Mouse (Mus musculus) hindbrain, embryonic 14.5 days (tissue): Measurements from ENCODE around the gene Nos3. TPM values are rescaled to one million over a fixed set of nuclear protein-coding genes. Genes with fewer than 3 reads are reported as not detected.

ENCODE experiments used
- ATAC-seq: fragments of 200-750 bp; cut with Nextera tagmentation; 2 replicates; pipeline ENCODE4 v1.8.0; 2017; ENCODE audit warnings: moderate number of reproducible peaks, mild to moderate bottlenecking, moderate TSS enrichment, moderate library complexity; ENCODE audit not compliant: low FRiP score
- DNase-seq: peaks from one replicate; pipeline ENCODE4 v3.0.0-alpha.2; 2015; ENCODE audit warnings: low spot score
- H3K27ac ChIP-seq: fragments of 300-500 bp; sonication (generic); 2 replicates; pipeline ENCODE4 v1.5.1; 2014; ENCODE audit warnings: mild to moderate bottlenecking, moderate library complexity
- H3K27me3 ChIP-seq: fragments of 300-500 bp; sonication (generic); 2 replicates; pipeline ENCODE4 v1.6.1; 2014; ENCODE audit warnings: mild to moderate bottlenecking, low read length, mixed read lengths; ENCODE audit not compliant: control insufficient read depth, insufficient read depth
- H3K36me3 ChIP-seq: fragments of 300-500 bp; sonication (generic); replicated peaks from 2 replicates; pipeline ENCODE4 v1.6.1; 2014; ENCODE audit not compliant: control insufficient read depth, insufficient read depth
- H3K4me1 ChIP-seq: fragments of 300-500 bp; sonication (generic); replicated peaks from 2 replicates; pipeline ENCODE4 v1.6.1; 2014; ENCODE audit warnings: antibody characterized with exemption, low read length, mixed read lengths; ENCODE audit not compliant: control insufficient read depth, insufficient read depth
- H3K4me2 ChIP-seq: fragments of 300-500 bp; sonication (generic); replicated peaks from 2 replicates; pipeline ENCODE4 v1.6.1; 2014; ENCODE audit warnings: mild to moderate bottlenecking, moderate library complexity
- H3K4me3 ChIP-seq: fragments of 300-500 bp; sonication (generic); replicated peaks from 2 replicates; pipeline ENCODE4 v1.5.1; 2014; ENCODE audit warnings: mild to moderate bottlenecking, low read length
- H3K9ac ChIP-seq: fragments of 300-500 bp; sonication (generic); 2 replicates; pipeline ENCODE4 v1.6.1; 2014
- H3K9me3 ChIP-seq: fragments of 300-500 bp; sonication (generic); 2 replicates; pipeline ENCODE4 v1.6.1; 2016; ENCODE audit warnings: low read length; ENCODE audit not compliant: control insufficient read depth
- WGBS: fragments of 180-500 bp; shearing (Covaris S2); extraction: QIAGEN DNeasy Blood & Tissue Kit; methylation state at CpG from one replicate; pipeline ENCODE4 v1.1.7; 2014; 5-methylcytosine and 5-hydroxymethylcytosine counted together
- polyA plus RNA-seq: library from polyadenylated mRNA; unstranded; fragments of >200 nt; fragmentation: Nextera tagmentation; extraction: Ambion mirVana; gene quantifications from 2 replicates; pipeline ENCODE4 v1.2.1, GENCODE M21; 2014

The Nos3 gene
- polyA plus RNA-seq, 1 experiment from 2014 or later, result 10.6 TPM

DNA sequence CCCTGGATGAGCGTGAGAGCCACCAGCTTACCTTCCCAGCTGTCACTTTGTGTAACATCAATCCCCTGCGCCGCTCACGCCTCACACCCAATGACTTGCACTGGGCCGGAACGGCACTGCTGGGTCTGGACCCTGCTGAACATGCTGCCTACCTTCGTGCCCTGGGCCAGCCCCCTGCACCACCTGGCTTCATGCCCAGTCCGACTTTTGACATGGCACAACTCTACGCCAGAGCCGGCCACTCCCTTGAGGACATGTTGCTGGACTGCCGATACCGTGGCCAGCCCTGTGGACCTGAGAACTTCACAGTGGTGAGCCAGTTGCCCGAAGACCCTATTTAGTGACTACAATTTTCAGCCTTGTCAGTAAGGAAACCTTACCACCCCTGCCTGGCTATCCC is 49.3 kb downstream of the Nos3 start:
- WGBS, result 85% methylated on average over 13 of the region's 13 CpGs
- no peak for DNase-seq

DNA sequence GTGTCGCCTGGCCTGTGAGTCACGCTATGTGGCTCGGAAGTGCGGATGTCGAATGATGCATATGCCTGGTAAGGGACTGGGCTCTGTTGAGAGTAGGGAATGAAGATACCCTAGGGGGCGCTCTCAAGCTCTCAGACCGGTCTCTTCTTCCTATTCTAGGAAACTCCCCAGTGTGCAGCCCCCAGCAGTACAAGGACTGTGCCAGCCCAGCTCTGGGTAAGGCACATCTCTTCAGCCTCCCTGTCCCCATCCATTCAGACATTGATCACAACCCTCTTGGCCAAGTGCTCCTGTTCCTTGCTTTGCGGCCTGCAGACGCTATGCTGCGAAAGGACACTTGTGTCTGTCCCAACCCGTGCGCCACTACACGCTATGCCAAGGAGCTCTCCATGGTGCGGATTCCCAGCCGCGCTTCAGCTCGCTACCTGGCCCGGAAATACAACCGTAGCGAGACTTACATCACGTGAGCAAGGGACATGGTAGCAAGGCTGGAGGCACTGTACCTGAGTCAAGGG is 51.7 kb downstream of the Nos3 start:
- Histone ChIP-seq H3K9ac (no peak overlapping the region; the same call in 1 of the 2 replicates), H3K9me3 (no peaks in the 10 kb centered on the region), H3K4me1 (peaks cover 11% of the 10 kb centered on the region; the same call in 1 of the 2 replicates), H3K4me3 (no peak overlapping the region), H3K27ac (no peak overlapping the region), H3K36me3 (peaks cover 28% of the 10 kb centered on the region), H3K27me3 (no peaks in the 10 kb centered on the region), H3K4me2 (peak overlapping the region; percentile 27)
- ATAC-seq (peak; percentile 72; the same call in 1 of the 2 replicates), DNase-seq (peak; percentile 66)
- 4% methylated on average over 21 of the region's 21 CpGs for WGBS

More for the DNA sequence above, 49.3 kb downstream of the Nos3 start:
- Histone ChIP-seq H3K36me3 (peaks cover 9% of the 10 kb centered on the region; the same call in 1 of the 2 replicates), H3K4me3 (no peak overlapping the region), H3K27me3 (no peaks in the 10 kb centered on the region), H3K9ac (no peak overlapping the region), H3K27ac (no peak overlapping the region), H3K9me3 (no peaks in the 10 kb centered on the region), H3K4me1 (peaks cover 11% of the 10 kb centered on the region; the same call in 1 of the 2 replicates), H3K4me2 (no peak overlapping the region)
- ATAC-seq, result no peak

DNA sequence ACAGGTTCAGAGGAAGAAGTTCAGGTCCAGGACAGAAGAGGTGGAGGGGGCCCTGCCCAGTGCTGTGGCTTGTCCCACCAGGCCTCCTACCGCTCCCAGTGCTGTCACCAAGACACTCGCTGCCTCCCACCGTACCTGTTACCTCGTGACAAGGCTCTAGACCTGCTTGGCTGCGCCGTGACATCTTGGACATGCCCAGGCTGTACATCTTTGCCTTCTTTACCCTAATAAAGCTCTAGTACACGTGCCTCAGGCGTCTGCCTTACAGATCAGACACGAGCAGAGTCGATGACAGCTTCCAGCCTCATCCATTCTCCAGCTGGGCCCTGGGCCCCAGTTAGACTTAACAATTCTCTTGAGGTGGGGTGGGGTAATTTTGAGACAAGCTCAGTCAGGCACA is 53.0 kb downstream of the Nos3 start:
- 89% methylated on average over 10 of the region's 10 CpGs for WGBS
- no peak overlapping the region for H3K4me3 ChIP-seq
- H3K9ac ChIP-seq, result no peak overlapping the region
- H3K27me3 ChIP-seq, result no peaks in the 10 kb centered on the region
- no peaks in the 10 kb centered on the region for H3K9me3 ChIP-seq
- no peak overlapping the region for H3K4me2 ChIP-seq
- peaks cover 28% of the 10 kb centered on the region for H3K36me3 ChIP-seq
- H3K27ac ChIP-seq, result no peak overlapping the region
- ATAC-seq, result no peak
- DNase-seq, result no peak
- peaks cover 20% of the 10 kb centered on the region for H3K4me1 ChIP-seq

DNA sequence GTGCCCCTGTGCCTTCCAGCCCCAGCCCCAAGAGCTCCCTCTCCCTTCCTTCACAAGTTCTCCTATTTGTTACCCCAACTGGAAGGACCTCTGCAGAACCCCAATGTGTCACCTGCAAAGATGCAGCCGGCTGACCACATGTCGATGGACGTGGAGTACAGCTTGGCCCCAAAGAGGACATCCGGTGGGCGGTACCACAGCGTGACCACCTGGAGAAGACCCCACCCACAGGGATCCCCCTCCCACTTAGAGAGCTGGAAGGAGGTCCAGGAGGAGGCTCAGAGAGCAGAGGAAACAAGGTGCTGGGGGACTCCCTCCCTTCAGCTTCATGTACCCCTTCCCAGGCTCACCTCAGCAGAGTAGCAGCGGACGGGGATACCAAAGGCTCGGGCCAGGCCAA is 55.8 kb downstream of the Nos3 start:
- ATAC-seq, result no peak

DNA sequence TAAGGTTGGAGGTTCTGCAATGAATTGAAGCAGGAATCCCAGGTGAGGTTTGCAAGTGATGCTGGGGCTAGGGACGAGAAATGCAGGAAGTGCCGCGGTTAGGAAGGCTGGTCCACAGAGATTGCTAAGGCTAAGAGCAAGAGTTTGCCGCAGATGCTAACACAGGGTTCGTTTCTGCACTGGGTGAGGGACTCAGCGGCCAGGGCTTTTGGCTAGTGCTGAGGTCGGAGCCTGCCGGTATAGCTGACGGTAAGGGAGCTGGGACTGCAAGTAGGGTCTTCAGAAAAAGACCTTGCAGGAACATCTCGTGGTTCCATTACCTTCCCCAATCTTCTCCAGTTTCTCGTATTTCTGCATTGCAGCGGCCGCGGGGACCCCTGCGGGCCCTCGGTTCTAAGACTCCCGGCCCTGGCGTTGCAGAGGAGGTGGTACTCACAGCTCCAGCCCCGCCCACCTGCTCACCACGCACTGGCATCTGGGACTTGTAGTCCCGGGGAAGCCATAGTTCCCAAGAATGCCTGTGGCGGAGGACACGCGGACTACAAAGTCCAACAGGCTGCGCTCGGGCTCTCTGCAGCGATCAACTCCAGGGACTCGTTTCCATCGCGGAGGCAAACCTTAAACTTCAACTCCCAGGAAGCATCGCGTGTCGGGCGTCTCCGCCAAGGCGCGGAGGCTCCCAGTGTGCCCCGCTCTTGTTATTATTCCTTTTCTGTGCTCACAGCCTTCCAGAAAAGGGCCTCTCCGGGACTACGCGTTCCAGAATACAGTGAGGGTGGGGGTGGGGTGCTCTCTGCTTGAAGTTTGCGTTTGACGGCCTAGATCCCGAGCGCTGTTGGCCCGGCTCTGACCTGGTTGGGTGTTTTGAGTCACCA is 58.8 kb downstream of the Nos3 start, which contains the start of the genes Cdk5 and Slc4a2:
Gene Cdk5 (minus strand): TSS at position 402 of the 875 bp plus-strand sequence.
Gene Slc4a2 (plus strand): TSS at position 709 of the 875 bp plus-strand sequence.
- peak within 1 kb of the TSS; percentile 49 for H3K4me3 ChIP-seq
- no peaks in the 10 kb centered on the region for H3K9me3 ChIP-seq
- peak within 1 kb of the TSS; percentile 88 for H3K9ac ChIP-seq
- peak; percentile 98 for DNase-seq
- no peaks in the 10 kb centered on the region; the same call in 1 of the 2 replicates for H3K27me3 ChIP-seq
- H3K4me2 ChIP-seq, result peak within 1 kb of the TSS; percentile 77
- peaks cover 43% of the 10 kb centered on the region for H3K4me1 ChIP-seq
- peak within 1 kb of the TSS; percentile 87 for H3K27ac ChIP-seq
- peaks cover 24% of the 10 kb centered on the region for H3K36me3 ChIP-seq
- peak; percentile 94 for ATAC-seq
- WGBS, result under 1% methylated on average over 46 of the region's 46 CpGs

More for the DNA sequence above, 55.8 kb downstream of the Nos3 start:
- Histone ChIP-seq H3K4me2 (no peak overlapping the region), H3K9ac (no peak overlapping the region), H3K9me3 (no peaks in the 10 kb centered on the region), H3K36me3 (peaks cover 28% of the 10 kb centered on the region), H3K27ac (no peak overlapping the region), H3K4me1 (peaks cover 31% of the 10 kb centered on the region), H3K27me3 (no peaks in the 10 kb centered on the region), H3K4me3 (no peak overlapping the region)
- no peak for DNase-seq
- 89% methylated on average over 8 of the region's 9 CpGs for WGBS

DNA sequence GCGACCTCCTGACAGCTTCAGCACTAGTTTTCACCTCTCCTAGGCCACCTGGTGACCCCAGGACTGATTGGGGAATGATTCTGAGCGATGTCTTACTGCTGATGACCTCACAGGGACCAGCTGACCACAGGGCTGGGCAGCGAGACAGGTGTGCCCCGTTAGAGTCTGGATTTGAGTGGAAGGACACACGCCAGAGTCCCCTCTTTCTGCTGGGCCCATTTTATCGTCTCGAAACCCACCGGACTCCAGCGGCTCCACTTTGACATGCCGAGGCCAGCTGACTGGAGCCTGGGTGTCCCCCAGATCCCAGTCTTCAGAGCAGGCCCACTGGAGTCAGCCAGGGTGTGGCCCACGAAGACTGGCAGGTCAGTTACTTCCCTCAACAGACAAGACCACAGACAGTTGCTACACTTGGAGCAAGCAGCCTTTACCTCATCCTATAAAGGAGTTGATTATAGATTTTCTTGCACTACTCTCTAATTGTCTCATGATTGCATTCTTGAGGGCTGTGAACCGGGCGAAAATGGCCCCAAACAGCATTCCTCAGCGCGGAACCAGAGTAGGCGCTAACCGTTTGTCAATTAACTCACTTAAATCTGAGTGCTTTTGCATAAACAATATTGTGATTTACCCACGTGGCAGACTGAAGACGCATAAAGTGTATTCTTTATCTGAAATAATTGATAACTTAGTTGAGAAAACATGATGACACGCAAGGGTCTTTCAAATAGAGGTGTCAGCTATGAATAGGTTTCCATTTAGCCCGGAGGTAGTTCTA is 59.6 kb downstream of the Nos3 start:
- ATAC-seq (no peak), DNase-seq (no peak)
- H3K4me2 ChIP-seq, result peak overlapping the region; percentile 77
- H3K36me3 ChIP-seq, result peaks cover 17% of the 10 kb centered on the region
- no peaks in the 10 kb centered on the region for H3K9me3 ChIP-seq
- H3K27me3 ChIP-seq, result no peaks in the 10 kb centered on the region; the same call in 1 of the 2 replicates
- H3K4me1 ChIP-seq, result peaks cover 44% of the 10 kb centered on the region
- H3K4me3 ChIP-seq, result peak overlapping the region; percentile 49
- H3K9ac ChIP-seq, result peak overlapping the region; percentile 70
- 16% methylated on average over 21 of the region's 21 CpGs for WGBS
- H3K27ac ChIP-seq, result peak overlapping the region; percentile 87

DNA sequence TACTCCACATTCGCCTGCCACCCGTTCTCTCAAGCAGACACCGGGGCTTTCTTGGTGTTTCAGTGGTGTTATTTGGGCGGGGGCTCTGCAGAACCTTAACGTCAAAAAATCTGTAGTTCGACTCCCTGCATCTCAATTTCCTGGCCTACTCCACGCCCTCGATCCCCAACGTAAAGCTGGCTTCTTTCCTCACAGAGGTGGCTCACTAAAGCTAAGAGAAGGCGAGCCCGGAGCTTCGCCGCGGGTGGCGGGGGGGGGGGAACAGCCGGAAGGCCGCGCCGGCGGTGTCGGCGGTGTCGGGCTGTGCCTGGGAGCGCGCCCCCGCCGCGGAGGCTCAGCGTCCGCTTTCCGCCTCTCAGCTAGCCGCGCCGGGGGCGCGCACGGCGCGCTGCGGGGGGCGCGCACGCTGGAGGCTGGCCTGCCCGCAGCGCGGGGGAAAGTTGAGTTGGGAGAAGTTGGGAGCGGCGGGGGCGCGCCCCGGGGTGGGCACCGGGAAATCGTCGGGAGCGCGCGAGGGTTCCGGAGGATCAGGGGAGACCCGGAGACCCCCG is 60.3 kb downstream of the Nos3 start:
- peak; percentile 84 for DNase-seq
- Histone ChIP-seq H3K4me1 (peaks cover 44% of the 10 kb centered on the region), H3K27me3 (no peaks in the 10 kb centered on the region; the same call in 1 of the 2 replicates), H3K36me3 (peaks cover 11% of the 10 kb centered on the region), H3K4me3 (peak overlapping the region; percentile 49), H3K9ac (peak overlapping the region; percentile 70), H3K4me2 (peak overlapping the region; percentile 77), H3K27ac (peak overlapping the region; percentile 87), H3K9me3 (no peaks in the 10 kb centered on the region)
- ATAC-seq, result no peak
- under 1% methylated on average over 58 of the region's 60 CpGs for WGBS

DNA sequence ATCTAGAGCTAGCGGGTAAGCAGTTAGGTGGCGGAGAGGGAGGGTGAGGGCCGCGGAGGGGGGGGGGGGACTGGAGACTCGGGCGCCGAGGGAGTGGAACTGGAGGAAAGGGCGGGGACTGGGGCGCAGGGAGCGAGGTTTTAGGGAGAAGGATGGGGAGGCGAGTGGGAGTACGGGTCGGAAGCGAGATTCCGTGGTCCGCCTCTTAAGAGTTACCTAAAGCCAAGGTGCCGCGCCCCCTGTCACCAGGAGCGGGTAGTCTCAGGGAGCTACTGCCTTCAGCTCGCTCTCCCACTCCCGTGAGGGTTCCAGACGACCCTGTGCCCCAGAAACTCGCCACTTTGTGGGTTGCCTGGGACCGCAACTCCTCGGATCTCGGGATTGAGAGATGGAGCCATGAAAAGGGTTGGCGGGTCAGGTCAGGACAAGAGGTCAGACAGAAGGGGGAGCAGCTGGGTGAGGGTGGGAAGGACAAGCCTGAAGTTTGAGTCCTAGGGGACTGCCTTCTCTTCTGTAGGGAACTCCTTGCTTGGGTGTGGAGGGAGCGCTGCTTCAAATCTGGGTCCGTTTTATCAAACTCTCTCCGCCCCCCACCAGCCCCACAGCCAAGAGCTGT is 60.9 kb downstream of the Nos3 start:
- Histone ChIP-seq H3K9ac (peak overlapping the region; percentile 70), H3K9me3 (no peaks in the 10 kb centered on the region), H3K27ac (peak overlapping the region; percentile 3; the same call in 1 of the 2 replicates), H3K4me3 (peak overlapping the region; percentile 49), H3K36me3 (peaks cover 9% of the 10 kb centered on the region; the same call in 1 of the 2 replicates), H3K27me3 (no peaks in the 10 kb centered on the region; the same call in 1 of the 2 replicates), H3K4me1 (peaks cover 44% of the 10 kb centered on the region), H3K4me2 (peak overlapping the region; percentile 77)
- ATAC-seq (no peak), DNase-seq (no peak)
- WGBS, result 0% methylated on average over 28 of the region's 30 CpGs
